Mouse (Mus musculus) heart, embryonic 15.5 days (tissue): ENCODE results near the gene Dda1. TPM values are rescaled to one million over a fixed set of nuclear protein-coding genes. Genes with fewer than 3 reads are reported as not detected.
"Not testable (repeated sequence)": the region's sequence is repeated elsewhere in the genome, so short reads cannot be mapped to it uniquely, and the experiment has no call there.

ENCODE experiments used
- ATAC-seq: fragments of 200-750 bp; cut with Nextera tagmentation; replicated peaks from 2 replicates; pipeline ENCODE4 v1.8.0; 2017; ENCODE audit warnings: low read depth, moderate TSS enrichment; ENCODE audit not compliant: insufficient number of reproducible peaks, insufficient read depth, low FRiP score
- H3K27ac ChIP-seq: fragments of 300-500 bp; sonication (generic); 2 replicates; pipeline ENCODE4 v1.5.1; 2015; ENCODE audit warnings: mild to moderate bottlenecking, inconsistent platforms
- H3K27me3 ChIP-seq: fragments of 300-500 bp; sonication (generic); 2 replicates; pipeline ENCODE4 v1.6.1; 2015; ENCODE audit warnings: inconsistent platforms
- H3K36me3 ChIP-seq: fragments of 300-500 bp; sonication (generic); 2 replicates; pipeline ENCODE4 v1.6.1; 2015; ENCODE audit warnings: mild to moderate bottlenecking, inconsistent platforms
- H3K4me1 ChIP-seq: fragments of 300-500 bp; sonication (generic); replicated peaks from 2 replicates; pipeline ENCODE4 v1.6.1; 2015; ENCODE audit warnings: inconsistent platforms
- H3K4me2 ChIP-seq: fragments of 300-500 bp; sonication (generic); 2 replicates; pipeline ENCODE4 v1.6.1; 2015; ENCODE audit warnings: inconsistent platforms, mild to moderate bottlenecking, moderate library complexity
- H3K4me3 ChIP-seq: fragments of 300-500 bp; sonication (generic); 2 replicates; pipeline ENCODE4 v1.5.1; 2015; ENCODE audit warnings: mild to moderate bottlenecking, inconsistent platforms
- H3K9ac ChIP-seq: fragments of 300-500 bp; sonication (generic); 2 replicates; pipeline ENCODE4 v1.6.1; 2015; ENCODE audit warnings: mild to moderate bottlenecking, inconsistent platforms
- H3K9me3 ChIP-seq: fragments of 300-500 bp; sonication (generic); replicated peaks from 2 replicates; pipeline ENCODE4 v1.6.1; 2016; ENCODE audit warnings: inconsistent platforms
- WGBS: fragments of 180-500 bp; shearing (Covaris S2); methylation state at CpG from one replicate; pipeline ENCODE4 v1.1.7; 2015; ENCODE audit warnings: mixed read lengths; 5-methylcytosine and 5-hydroxymethylcytosine counted together
- polyA plus RNA-seq: library from polyadenylated mRNA; unstranded; fragments of >200 nt; fragmentation: Nextera tagmentation; extraction: Ambion mirVana; gene quantifications from 2 replicates; pipeline ENCODE4 v1.2.1, GENCODE M21; 2015

Dda1 gene
- polyA plus RNA-seq, result 68.4 and 84.1 TPM in 2 replicates

DNA sequence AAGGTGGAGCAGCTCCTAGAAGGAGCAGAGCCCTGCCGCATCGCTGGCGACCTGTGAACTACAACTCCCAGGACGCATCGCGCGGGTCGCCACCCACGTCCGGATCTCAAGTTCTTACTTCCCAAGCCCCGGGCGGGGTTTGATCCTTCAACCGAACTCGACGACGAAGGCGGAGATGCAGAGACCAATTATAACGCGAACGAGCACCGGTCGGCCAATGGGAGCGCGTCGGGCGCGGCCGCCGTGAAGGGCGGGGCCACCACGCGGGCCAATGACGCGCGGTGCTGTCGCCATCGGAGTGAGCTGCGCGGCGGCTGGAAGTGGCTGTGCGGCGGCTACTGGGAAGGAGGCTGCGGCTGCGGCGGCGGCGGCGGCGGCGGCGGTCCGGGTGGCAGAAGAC lies at the start of gene Dda1:
Dda1 (plus strand) TSS at position 284 of the 400 bp plus-strand sequence.
- under 1% methylated on average over 47 of the region's 52 CpGs for WGBS
- peak within 1 kb of the TSS; percentile 93 for H3K4me2 ChIP-seq
- peaks cover 23% of the 10 kb centered on the region for H3K36me3 ChIP-seq
- peaks cover 36% of the 10 kb centered on the region for H3K4me1 ChIP-seq
- H3K9me3 ChIP-seq, result no peaks in the 10 kb centered on the region
- H3K27me3 ChIP-seq, result no peaks in the 10 kb centered on the region
- peak within 1 kb of the TSS; percentile 72 for H3K27ac ChIP-seq
- ATAC-seq, result peak; percentile 82
- peak within 1 kb of the TSS; percentile 81 for H3K9ac ChIP-seq
- peak within 1 kb of the TSS; percentile 87 for H3K4me3 ChIP-seq

DNA sequence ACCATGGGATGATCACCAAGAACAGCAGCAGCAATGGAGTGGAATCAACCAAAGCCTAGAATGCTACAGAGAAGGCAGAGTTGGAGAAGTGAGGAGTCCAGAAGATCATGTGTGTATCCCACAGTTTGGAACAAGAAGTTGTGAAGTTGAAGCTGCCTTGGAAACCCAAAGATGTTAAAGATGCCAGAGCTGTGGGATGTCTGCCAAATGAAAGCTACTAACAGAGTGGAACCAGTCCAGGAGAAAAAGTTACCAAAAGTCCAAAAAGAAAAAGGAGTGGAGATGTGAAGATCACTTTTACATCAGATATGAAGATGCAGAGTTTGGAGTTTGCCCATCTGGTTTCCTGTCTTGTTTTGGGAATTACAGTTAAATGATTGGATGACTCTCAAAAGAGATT lies 46.9 kb upstream of the Dda1 start:
- H3K4me3 ChIP-seq, result no peak overlapping the region
- no peaks in the 10 kb centered on the region for H3K9me3 ChIP-seq
- no peaks in the 10 kb centered on the region for H3K4me1 ChIP-seq
- no peak overlapping the region for H3K4me2 ChIP-seq
- no peak overlapping the region for H3K9ac ChIP-seq
- H3K27ac ChIP-seq, result no peak overlapping the region
- H3K36me3 ChIP-seq, result no peaks in the 10 kb centered on the region
- no peak for ATAC-seq
- no peaks in the 10 kb centered on the region for H3K27me3 ChIP-seq

DNA sequence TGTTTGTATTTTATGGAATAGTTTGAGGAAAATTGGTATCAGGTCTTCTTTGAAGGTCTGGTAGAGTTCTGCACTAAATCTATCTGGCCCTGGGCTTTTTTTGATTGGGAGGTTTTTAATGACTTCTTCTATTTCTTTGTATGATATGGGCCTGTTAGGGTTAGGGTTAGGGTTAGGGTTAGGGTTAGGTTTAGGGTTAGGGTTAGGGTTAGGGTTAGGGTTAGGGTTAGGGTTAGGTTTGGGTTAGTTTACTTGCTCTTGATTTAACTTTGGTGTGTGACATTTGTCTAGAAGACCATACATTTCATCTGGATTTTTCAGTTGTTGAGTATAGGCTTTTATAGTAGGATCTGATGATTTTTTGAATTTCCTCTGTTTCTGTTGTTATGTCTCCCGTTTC lies 36.1 kb upstream of the Dda1 start:
- not testable (repeated sequence) for H3K27me3 ChIP-seq, H3K36me3 ChIP-seq, ATAC-seq, H3K9me3 ChIP-seq, H3K4me1 ChIP-seq, H3K9ac ChIP-seq, H3K4me2 ChIP-seq, H3K4me3 ChIP-seq, H3K27ac ChIP-seq
- WGBS, result 58% methylated on average over 1 of the region's 1 CpGs

DNA sequence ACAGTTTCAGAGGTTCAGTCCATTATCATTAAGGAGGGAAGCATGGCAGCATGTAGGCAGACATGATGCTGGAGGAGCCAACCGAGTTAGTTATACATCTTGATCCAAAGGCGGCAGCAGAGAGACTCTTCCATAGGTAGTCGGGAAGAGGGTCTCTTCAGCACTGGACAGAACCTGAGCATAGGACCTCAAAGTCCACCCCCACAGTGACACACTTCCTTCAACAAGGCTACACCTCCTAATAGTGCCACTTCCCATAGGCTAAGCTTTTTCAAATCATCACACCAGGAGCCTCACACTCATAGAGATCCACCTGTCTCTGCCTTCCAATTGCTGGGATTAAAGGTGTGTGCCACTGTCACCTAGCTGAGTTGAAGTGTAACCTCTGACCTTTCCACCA lies 32.0 kb upstream of the Dda1 start:
- ATAC-seq, result no peak
- peaks cover 2% of the 10 kb centered on the region; the same call in 1 of the 2 replicates for H3K9me3 ChIP-seq
- no peak overlapping the region for H3K4me3 ChIP-seq
- H3K27me3 ChIP-seq, result peaks cover 3% of the 10 kb centered on the region
- no peaks in the 10 kb centered on the region for H3K36me3 ChIP-seq
- H3K4me2 ChIP-seq, result no peak overlapping the region
- H3K27ac ChIP-seq, result no peak overlapping the region
- 42% methylated on average over 3 of the region's 3 CpGs for whole genome bisulfite sequencing
- no peaks in the 10 kb centered on the region for H3K4me1 ChIP-seq
- no peak overlapping the region for H3K9ac ChIP-seq

DNA sequence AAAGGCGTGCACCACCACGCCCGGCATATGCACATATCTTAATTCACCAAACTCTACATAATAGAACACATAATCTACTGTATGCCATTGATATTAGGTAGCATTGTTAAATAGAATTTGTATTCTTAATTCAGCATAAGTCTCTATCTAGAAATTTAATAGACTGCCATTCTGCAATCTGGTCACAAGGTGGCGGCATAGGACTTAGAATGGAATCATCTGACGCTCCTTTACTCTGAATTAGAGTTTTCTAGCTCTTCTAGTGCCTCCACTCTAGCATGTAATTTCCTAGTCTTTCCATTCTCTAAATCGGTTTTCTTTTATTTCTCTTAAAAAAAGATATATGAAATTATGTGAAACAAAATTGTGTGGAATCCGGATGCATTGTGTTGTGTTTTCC lies 27.6 kb upstream of the Dda1 start:
- Histone ChIP-seq H3K36me3 (no peaks in the 10 kb centered on the region), H3K9me3 (no peaks in the 10 kb centered on the region), H3K9ac (no peak overlapping the region), H3K27ac (no peak overlapping the region), H3K27me3 (peaks cover 23% of the 10 kb centered on the region), H3K4me3 (no peak overlapping the region), H3K4me2 (no peak overlapping the region), H3K4me1 (no peaks in the 10 kb centered on the region)
- WGBS, result under 1% methylated on average over 7 of the region's 7 CpGs
- no peak for ATAC-seq

DNA sequence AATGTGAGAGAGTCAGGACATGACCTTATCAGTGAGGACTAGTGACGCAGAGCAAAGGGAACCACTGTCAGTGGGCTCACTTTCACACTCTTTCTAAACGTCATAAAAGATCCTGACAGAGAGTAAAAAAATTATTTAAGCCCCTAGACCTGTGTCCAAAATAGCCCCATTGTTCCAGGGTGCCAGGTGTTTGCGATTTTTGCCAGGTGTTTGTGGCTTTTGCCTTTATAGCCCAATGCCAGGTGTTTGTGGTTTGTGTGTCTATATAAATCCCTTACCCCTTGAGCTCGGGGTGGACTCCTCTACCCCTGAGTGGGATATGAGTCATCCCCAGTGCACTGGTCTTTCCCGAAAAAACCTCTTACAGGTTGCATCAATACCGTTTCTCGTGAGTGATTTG lies 23.9 kb upstream of the Dda1 start:
- no peak overlapping the region for H3K27ac ChIP-seq
- no peaks in the 10 kb centered on the region for H3K9me3 ChIP-seq
- WGBS, result 72% methylated on average over 7 of the region's 7 CpGs

DNA sequence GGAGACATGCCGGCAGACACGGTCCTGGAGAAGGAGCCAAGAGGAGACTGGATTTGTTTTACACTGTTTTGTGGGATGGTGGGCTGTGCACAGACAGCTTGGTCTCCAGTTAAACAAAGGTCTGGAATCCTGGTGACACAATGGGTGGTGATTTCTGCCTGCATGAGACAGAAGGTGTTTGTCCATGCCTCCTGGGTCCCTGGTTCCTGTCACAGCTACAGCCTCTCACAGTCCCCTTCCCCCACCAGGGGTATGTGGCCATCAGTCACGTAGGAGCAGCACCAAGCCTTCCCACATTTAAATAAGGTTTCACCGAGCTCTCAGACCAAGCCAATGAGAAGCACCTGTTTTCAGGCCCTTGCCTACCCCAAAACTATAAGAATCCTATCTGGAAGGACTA lies 17.7 kb upstream of the Dda1 start:
- no peak for ATAC-seq
- Histone ChIP-seq H3K9me3 (no peaks in the 10 kb centered on the region), H3K4me3 (no peak overlapping the region), H3K4me2 (no peak overlapping the region), H3K27ac (no peak overlapping the region), H3K9ac (no peak overlapping the region), H3K4me1 (no peaks in the 10 kb centered on the region), H3K36me3 (no peaks in the 10 kb centered on the region), H3K27me3 (no peaks in the 10 kb centered on the region; the same call in 1 of the 2 replicates)
- 61% methylated on average over 4 of the region's 4 CpGs for WGBS

More for the DNA sequence above, 23.9 kb upstream of the Dda1 start:
- H3K36me3 ChIP-seq, result no peaks in the 10 kb centered on the region
- ATAC-seq, result no peak
- H3K27me3 ChIP-seq, result peaks cover 23% of the 10 kb centered on the region
- no peak overlapping the region for H3K4me3 ChIP-seq
- H3K4me1 ChIP-seq, result no peaks in the 10 kb centered on the region
- no peak overlapping the region for H3K4me2 ChIP-seq
- no peak overlapping the region for H3K9ac ChIP-seq

DNA sequence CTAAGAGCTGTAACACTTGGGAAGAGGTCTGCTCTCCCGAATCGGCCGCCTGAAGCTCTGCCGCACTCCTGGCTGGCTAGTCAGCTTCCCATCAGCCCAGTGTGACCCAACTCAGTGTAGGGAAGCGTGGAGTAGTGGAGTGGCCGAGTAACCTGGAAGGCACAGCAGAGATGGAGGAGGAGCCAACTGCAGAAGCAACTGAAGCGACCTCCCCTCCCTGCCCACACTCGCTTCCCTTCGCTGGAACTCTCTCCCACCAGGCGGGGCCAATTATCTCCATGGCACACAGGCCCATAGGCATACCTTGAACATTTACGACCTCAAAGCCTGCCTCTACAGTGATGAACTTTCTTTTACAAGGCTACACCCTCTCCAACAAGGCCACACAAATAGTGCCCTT lies 17.2 kb upstream of the Dda1 start:
- Histone ChIP-seq H3K36me3 (peaks cover under 1% of the 10 kb centered on the region; the same call in 1 of the 2 replicates), H3K27ac (no peak overlapping the region), H3K4me1 (no peaks in the 10 kb centered on the region), H3K9me3 (no peaks in the 10 kb centered on the region), H3K4me2 (no peak overlapping the region), H3K27me3 (no peaks in the 10 kb centered on the region; the same call in 1 of the 2 replicates), H3K9ac (no peak overlapping the region), H3K4me3 (no peak overlapping the region)
- WGBS, result 47% methylated on average over 11 of the region's 11 CpGs
- ATAC-seq, result no peak

DNA sequence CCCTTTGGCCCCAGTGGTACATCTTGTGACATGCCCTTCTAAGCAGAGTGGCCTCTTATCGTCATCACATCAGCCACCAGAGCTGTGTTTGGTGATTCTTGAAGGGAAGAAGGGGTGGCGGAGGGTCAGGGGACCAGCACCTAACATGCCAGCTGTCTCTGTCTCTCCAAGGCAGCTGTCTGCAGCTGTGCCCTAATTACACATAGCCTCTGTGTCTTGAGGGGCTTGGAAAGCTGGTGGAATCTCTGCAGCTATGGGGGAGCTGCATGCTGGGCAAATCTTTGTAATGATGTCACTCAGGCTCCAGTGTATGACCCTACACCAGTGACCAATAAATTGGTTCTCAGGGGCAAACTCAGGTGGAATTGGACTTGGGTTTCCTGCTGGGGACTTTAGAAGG lies 16.3 kb upstream of the Dda1 start:
- H3K4me1 ChIP-seq, result no peaks in the 10 kb centered on the region
- 57% methylated on average over 2 of the region's 2 CpGs for WGBS
- ATAC-seq, result no peak
- no peaks in the 10 kb centered on the region for H3K9me3 ChIP-seq
- H3K4me2 ChIP-seq, result no peak overlapping the region
- no peak overlapping the region for H3K9ac ChIP-seq
- H3K27ac ChIP-seq, result no peak overlapping the region
- peaks cover 4% of the 10 kb centered on the region; the same call in 1 of the 2 replicates for H3K36me3 ChIP-seq
- no peak overlapping the region for H3K4me3 ChIP-seq
- H3K27me3 ChIP-seq, result no peaks in the 10 kb centered on the region; the same call in 1 of the 2 replicates

DNA sequence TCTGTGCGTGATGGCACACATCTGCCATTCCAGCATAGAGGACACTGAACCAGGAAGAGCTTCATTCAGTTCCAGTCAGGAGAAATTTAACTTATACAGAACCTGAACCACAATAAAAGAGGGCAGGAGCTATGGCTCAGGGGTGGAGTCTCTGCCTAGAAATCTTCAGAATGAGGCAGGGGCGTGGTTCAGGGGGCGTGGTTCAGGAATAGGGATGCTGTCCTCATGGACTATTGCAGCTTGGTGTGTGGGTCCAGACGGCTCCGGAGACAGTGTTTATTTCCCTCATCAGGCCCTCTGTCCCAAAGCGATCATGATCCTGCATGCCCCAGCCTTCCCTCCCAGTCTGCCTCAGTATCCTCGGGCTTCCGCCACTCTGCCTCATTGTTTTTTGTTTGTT lies 14.3 kb upstream of the Dda1 start:
- Histone ChIP-seq H3K4me2 (no peak overlapping the region), H3K9ac (no peak overlapping the region), H3K27ac (no peak overlapping the region), H3K4me1 (no peaks in the 10 kb centered on the region), H3K27me3 (no peaks in the 10 kb centered on the region; the same call in 1 of the 2 replicates), H3K36me3 (peaks cover 7% of the 10 kb centered on the region; the same call in 1 of the 2 replicates), H3K9me3 (no peaks in the 10 kb centered on the region), H3K4me3 (no peak overlapping the region)
- WGBS, result 73% methylated on average over 8 of the region's 8 CpGs
- ATAC-seq, result no peak

DNA sequence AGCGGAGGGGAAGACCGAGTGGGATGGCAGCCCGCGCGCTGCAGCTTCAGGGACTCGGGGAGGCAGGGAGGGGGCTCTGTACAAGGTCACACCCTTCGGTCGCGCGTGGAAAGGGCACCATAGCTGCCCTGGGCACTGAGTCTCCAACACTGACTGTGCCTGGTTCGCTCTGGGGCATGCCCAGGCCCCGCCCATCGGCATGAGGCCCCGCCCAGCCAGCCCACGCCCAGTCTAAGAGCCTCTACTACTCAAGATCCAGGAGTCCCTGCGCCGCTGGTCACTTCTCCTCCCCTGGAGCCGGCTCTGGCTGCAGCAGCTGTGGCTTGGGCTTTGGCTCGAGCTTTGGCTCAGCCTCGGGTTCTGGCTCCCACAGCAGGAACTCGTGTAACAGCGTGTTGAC lies 12.1 kb upstream of the Dda1 start:
- no peak overlapping the region for H3K9ac ChIP-seq
- no peak overlapping the region for H3K4me2 ChIP-seq
- 42% methylated on average over 22 of the region's 22 CpGs for WGBS
- no peak overlapping the region for H3K27ac ChIP-seq
- no peaks in the 10 kb centered on the region; the same call in 1 of the 2 replicates for H3K27me3 ChIP-seq
- H3K4me1 ChIP-seq, result 0 out of 2 replicates have a peak, but pooled peaks cover 3% of the 10 kb centered on the region
- peaks cover 15% of the 10 kb centered on the region for H3K36me3 ChIP-seq
- no peak for ATAC-seq
- no peak overlapping the region for H3K4me3 ChIP-seq
- H3K9me3 ChIP-seq, result no peaks in the 10 kb centered on the region

DNA sequence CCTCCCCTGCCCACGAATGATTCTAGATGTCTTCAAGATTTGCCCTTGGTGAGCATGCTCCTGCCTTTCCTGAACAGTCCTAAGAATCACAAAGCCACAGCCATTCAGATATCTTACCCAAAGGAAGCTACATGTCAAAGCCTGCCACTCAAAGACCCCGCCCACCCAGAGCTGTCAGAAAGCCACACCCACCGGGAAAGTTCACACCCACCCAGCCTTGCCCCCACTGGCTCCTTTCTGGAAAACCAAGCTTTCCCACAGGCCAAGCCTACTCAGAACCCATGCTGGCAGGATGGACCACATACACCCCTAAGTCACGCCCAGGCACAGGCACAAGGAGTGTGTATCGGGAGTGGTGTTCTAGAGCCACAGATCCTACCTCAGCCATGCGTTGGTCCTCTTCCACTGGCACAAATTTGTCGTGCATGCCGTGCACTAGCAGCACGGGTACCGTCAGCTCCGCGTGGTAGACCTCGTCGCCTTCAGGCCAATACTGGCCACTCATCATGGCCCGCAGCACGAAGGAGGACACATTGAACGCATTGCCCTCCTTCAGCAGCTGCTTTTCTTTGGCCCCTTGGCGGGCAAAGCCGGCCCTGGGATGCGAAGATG lies 11.2 kb upstream of the Dda1 start:
- Histone ChIP-seq H3K36me3 (peaks cover 15% of the 10 kb centered on the region), H3K27ac (no peak overlapping the region), H3K4me1 (peaks cover 10% of the 10 kb centered on the region), H3K4me2 (no peak overlapping the region), H3K9ac (no peak overlapping the region), H3K27me3 (no peaks in the 10 kb centered on the region; the same call in 1 of the 2 replicates), H3K4me3 (no peak overlapping the region), H3K9me3 (no peaks in the 10 kb centered on the region)
- WGBS, result 77% methylated on average over 20 of the region's 20 CpGs
- no peak for ATAC-seq
